Mouse (Mus musculus) testis, postnatal 10 days (tissue): Measurements from ENCODE around the gene Tekt1.

Experiments used
- DNase-seq: peaks from one replicate; pipeline ENCODE4 v3.0.0; 2021; ENCODE audit warnings: low spot score

Gene Tekt1

GRCm38 (mm10) chr11:72362347-72362741 is at the start of gene Tekt1:
Tekt1 (minus strand) TSS chr11:72362442.
- DNase-seq = no peak

DNA sequence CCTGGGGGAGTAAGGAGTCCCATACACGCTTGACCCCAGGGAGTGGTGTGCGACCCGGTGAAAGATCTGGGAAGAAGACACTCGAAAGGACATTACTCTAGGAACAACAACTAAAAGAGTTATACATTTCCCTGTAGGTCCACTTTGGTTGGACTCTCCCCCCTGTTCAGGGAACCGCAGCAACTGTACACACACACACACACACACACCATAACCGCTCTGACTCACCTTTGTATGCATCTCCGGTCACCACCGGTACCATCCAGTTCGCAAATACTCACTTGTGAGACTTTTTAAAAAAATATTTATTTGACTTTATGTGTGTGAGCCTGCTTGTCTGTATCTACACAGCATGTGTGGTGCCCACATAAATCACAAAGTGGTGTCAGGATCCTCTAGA is 49.7 kb upstream of the Tekt1 start:
- DNase-seq = no peak

DNA sequence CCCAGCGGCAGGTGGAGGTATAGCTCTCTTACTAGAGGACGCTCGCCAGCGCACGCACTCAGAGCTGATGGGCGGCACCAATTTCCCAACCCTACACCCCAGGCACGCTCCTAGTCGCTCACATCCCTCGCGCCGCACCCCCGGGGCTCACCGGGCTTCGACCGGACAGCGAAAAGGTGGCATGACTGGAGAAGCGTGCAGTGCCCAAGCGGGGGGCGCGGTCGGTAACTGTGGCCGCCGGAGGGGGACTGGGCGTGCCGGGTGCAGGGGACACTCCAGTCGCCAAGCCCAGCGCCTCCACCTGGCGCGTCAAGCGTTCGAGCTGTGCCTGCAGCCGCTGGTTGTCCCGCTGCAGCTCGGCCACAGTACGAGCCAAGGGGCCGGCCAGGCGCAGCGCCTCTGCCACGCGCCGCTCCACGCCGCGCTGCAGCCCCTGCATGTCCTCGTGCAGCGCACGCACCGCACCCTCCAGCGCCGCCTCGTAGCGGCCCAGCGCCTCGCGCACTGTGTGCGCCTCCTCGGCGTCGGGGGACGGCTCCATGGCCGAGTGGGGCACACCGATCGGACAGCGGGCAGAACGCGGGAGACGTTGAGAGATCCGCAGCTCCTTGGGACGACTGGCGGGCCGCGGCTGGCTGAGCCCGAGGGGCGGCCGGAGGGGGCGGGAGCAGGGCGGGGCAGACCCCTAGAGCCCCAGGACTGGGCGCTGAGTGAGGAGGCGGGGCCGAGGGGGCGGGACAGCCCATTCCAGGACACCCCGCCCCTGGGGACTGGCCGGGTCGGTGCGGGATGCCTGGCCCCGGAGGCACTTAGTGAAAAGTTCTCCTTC is 49.1 kb upstream of the Tekt1 start, which contains the start of gene Smtnl2:
Smtnl2 (minus strand) TSS at position 621 of the 829 bp plus-strand sequence.
- DNase-seq = peak; percentile 94

- DNase-seq = no peak
Observed at GRCm38 (mm10) chr11:72410521-72411092, 48.4 kb upstream of the Tekt1 start.

GRCm38 (mm10) chr11:72409649-72410385 is 47.6 kb upstream of the Tekt1 start:
- DNase-seq = no peak

DNA sequence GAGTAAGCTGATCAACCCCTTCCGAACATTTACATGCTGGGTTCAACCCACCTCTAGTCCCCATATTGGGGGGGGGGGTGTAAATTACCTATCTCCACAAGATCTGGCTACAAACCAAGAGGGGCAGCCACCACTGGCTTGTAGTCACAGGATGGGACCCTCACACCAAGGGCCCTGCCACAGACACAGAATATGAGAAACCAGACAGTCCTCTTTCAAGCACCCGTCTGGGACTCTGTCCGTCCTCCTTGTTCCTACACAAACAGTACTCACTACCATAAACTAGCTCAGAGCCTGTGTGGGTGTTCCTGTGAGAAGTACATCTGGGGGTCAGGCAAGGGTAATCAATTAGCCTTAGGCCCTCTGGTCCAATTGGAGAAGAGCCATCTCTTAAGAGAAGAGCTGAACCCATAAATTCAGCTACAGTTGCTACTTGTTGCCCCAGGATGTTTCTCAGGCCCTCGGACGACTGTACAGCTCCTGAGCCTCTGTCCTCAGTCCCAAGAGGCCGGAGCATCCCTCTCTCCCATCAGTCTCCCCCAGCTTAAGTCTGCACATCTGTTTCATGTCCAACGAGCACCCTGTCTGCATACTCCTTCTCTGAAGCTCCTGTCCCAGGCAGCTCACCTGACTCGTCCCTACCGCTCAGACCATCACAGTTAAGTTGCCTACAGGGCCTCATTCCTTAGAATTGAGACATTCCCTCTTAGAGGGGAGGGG is 46.4 kb upstream of the Tekt1 start:
- DNase-seq = no peak

DNA sequence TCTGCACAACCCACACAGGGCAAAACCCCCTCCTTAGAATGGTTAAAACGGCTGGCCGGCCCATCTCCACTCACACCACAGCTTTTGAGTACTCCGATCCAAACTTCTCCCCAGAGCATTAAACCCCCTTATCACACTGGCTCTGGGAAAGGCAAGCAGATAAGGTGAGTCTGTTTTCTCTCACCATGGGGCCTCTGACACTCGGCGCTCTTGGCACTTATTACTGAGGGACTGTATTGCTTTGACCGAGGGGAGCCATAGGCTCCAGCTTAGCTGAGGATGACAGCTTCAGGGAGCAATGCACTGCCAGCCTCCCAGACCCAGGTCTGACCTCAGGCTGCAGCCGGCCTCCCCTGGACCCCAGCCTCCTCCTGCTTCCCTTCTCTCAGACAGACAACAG is 45.3 kb upstream of the Tekt1 start:
- no peak for DNase-seq

DNA sequence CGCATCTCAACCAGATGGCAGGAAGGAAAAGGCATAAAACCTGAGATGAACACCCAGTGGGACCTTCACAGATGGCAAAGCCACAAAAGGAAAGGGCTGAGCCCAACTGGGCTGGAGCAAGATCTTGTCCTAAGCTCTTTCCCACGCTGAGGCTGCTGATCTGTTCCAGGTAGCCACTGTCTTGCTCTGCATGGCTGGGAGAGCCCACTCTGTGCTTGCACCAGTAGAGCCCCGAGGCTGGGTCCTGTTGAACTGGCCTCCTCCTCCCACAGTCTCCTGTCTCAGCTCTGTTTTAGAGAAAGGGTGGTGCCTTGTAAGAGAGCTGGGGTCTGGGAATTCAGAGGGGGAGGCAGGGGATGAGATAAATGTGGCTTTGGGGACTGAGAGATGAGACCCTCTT is 44.8 kb upstream of the Tekt1 start:
- no peak for DNase-seq

- DNase-seq = no peak
Observed at GRCm38 (mm10) chr11:72406079-72406675, 43.9 kb upstream of the Tekt1 start.

DNA sequence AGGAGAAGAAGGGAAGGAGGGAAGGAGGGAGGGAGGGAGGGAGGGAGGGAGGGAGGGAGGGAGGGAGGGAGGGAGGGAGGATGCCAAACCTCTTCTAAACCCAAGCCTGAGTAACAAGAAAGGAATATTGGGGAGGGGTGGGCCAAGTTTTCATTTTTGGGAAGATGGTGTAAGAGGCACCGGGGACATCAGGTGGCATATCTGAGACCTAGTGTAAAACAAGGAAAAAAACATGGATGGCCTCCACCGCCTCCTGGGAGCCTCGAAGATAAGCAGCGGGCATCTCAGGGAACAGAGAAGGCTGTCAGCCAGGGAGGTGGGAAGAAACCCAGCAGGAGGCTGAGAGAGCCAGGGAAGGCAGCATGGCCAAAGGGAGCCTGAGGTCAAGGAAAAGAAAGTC is 43.3 kb upstream of the Tekt1 start:
- no peak for DNase-seq

GRCm38 (mm10) chr11:72402969-72403368 is 40.7 kb upstream of the Tekt1 start:
- DNase-seq = peak; percentile 43

DNA sequence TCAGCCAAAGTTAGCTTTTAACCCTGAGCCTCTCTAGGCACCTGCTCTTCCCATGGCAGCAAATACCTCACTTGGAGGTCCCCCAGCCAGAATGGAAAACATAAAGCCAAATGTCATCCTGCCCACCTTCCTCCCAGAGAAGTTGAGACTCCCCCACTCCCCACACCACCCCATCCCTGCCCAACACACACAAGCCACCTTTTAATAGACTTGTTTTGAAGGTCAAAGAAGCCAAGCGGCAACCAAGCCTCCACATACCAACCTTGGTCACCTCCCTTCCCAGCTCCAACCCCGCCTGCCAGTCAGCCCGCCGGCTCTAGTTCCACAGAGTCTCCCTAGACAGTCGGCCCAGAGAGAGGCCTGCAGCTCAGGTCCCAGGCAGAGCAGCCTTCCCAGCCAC is 39.8 kb upstream of the Tekt1 start:
- peak; percentile 60 for DNase-seq

GRCm38 (mm10) chr11:72401068-72401467 is 38.8 kb upstream of the Tekt1 start:
- no peak for DNase-seq

DNA sequence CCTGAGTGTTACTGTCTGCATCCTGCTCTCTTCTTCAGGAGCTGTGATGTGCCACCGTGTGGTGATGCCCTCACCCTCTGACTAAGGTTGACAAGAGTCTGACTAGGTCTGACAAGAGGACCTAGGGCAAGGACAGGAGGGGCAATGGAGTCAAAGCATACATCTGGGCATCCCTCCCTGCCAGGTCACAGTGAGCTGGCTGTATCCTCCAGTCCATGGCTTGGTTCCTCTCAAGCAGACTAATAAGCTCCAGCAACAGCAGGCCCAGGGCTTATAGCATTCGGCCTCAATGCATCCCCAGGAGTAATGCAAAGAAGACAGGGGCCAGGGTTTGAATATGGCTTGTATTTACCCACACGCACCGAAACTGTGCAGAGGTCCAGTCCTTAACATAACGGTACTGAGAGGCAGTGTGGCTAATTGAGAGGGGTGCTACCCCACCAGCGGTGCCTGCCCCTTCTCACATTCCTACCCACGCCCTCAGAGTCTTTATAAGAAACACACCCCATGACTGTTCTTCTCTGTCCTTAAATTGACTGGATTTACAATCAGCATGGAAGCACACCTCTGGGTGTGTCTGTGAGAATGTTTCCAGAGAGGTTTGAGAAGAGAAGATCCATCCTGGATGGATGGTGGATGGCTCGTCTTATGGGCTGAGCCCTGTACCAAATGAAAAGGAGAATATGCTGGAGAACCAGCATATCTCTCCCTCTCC is 35.7 kb upstream of the Tekt1 start:
- DNase-seq = no peak

- peak; percentile 78 for DNase-seq
Observed at GRCm38 (mm10) chr11:72397072-72397471, 34.8 kb upstream of the Tekt1 start.

DNA sequence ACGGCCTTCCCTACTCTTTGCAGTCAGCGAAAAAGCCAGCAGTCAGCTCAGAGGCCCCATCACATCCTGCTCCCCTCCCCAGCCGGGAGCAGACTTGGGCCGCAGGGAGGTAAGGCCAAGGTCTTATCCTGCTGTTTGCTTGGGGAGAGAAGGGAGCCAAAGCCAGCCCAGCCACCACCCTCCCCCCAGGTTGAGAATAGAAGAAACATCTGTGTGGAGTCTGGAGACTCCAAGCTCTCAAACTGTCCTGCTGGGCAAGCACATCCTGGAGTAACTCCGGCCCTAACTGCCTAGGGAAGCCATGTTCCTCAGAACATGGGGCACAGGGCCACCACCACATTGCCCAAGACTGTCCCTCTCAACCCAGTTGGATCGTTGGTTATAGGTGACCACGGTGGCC is 34.4 kb upstream of the Tekt1 start:
- peak; percentile 61 for DNase-seq

DNA sequence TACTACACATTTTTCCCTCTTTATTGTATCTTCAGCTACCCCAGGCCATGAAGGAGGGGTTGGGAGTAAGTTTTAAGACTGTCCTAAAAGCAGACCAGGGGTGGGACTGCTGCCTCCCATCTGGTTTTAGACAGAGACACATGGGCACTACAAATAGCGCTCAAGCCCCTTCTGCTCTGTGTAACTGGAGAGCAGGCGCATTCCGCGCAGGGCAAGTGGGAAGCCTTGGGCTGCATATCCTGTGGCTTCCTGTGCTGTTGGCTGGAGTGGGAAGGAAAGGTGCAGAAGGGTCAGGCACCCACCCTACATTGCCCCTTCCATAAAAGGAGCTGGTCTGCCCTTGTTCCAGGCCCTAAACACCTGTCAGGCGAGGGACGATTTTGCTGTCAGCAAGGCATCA is 33.4 kb upstream of the Tekt1 start:
- peak; percentile 43 for DNase-seq

GRCm38 (mm10) chr11:72394694-72395093 is 32.5 kb upstream of the Tekt1 start:
- no peak for DNase-seq

- DNase-seq = no peak
Observed at GRCm38 (mm10) chr11:72393669-72394068, 31.4 kb upstream of the Tekt1 start.

DNA sequence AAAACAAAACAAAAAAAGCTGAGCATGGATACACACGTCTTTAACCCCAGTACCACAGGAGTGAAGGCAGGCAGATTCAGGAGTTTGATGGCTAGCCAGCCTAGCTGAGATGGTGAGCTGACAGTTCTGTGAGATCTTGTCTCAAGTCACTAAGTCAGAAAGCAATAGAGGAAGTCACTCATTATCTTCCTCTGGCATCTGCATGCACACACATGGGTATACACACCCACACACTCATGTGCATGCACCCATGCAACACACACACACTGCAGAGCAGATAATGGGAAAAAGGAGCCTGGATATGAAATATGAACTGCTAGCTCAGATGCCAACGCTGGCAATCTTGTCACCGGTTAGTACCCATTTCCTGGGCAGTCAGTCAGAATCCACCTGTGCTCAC is 31.0 kb upstream of the Tekt1 start:
- DNase-seq = no peak

- no peak for DNase-seq
Observed at GRCm38 (mm10) chr11:72391181-72391580, 28.9 kb upstream of the Tekt1 start.
